Mouse (Mus musculus): ENCODE results near the gene Bcl7a. TPM values are rescaled to one million over a fixed set of nuclear protein-coding genes. Genes with fewer than 3 reads are reported as not detected.

Gene Bcl7a
- polyA plus RNA-seq, 1 experiment from 2014 or later = 41.7 TPM

GRCm38 (mm10) chr5:123368869-123369488, 25.3 kb downstream of the Bcl7a start:
- Histone ChIP-seq H3K9me3 (no peaks in the 10 kb centered on the region), H3K27me3 (replicated peaks; ENCODE audit: low read depth, poor library complexity, severe bottlenecking) (no peaks in the 10 kb centered on the region), H3K4me1 (no peaks in the 10 kb centered on the region), H3K4me3 (no peak overlapping the region), H3K27ac (replicated peaks) (no peak overlapping the region), H3K36me3 (replicated peaks) (peaks cover 99% of the 10 kb centered on the region)
- peak; percentile 64 for DNase-seq (ENCODE audit: low spot score)
- 78% methylated on average over 13 of the region's 13 CpGs for WGBS

GRCm38 (mm10) chr5:123370049-123370448, 26.4 kb downstream of the Bcl7a start:
- WGBS = 90% methylated on average over 5 of the region's 5 CpGs
- no peaks in the 10 kb centered on the region for H3K9me3 ChIP-seq
- no peak overlapping the region for H3K27ac ChIP-seq (replicated peaks)
- peaks cover 99% of the 10 kb centered on the region for H3K36me3 ChIP-seq (replicated peaks)
- no peaks in the 10 kb centered on the region for H3K27me3 ChIP-seq (replicated peaks; ENCODE audit: low read depth, poor library complexity, severe bottlenecking)
- no peak for DNase-seq (ENCODE audit: low spot score)
- H3K4me3 ChIP-seq = no peak overlapping the region
- H3K4me1 ChIP-seq = no peaks in the 10 kb centered on the region

GRCm38 (mm10) chr5:123375262-123375661, 31.6 kb downstream of the Bcl7a start:
- 92% methylated on average over 10 of the region's 10 CpGs for WGBS
- H3K27me3 ChIP-seq (replicated peaks; ENCODE audit: low read depth, poor library complexity, severe bottlenecking) = no peaks in the 10 kb centered on the region

GRCm38 (mm10) chr5:123375793-123376452, 32.3 kb downstream of the Bcl7a start:
- H3K27ac ChIP-seq (replicated peaks) = no peak overlapping the region
- H3K4me1 ChIP-seq = peaks cover 25% of the 10 kb centered on the region
- H3K36me3 ChIP-seq (replicated peaks) = peaks cover 58% of the 10 kb centered on the region
- H3K4me3 ChIP-seq = no peak overlapping the region
- no peak for DNase-seq (ENCODE audit: low spot score)
- WGBS = 92% methylated on average over 6 of the region's 6 CpGs
- H3K9me3 ChIP-seq = no peaks in the 10 kb centered on the region
- no peaks in the 10 kb centered on the region for H3K27me3 ChIP-seq (replicated peaks; ENCODE audit: low read depth, poor library complexity, severe bottlenecking)

More at GRCm38 (mm10) chr5:123375262-123375661, 31.6 kb downstream of the Bcl7a start:
- DNase-seq (ENCODE audit: low spot score) = no peak
- peaks cover 25% of the 10 kb centered on the region for H3K4me1 ChIP-seq
- H3K4me3 ChIP-seq = no peak overlapping the region
- no peak overlapping the region for H3K27ac ChIP-seq (replicated peaks)
- no peaks in the 10 kb centered on the region for H3K9me3 ChIP-seq
- H3K36me3 ChIP-seq (replicated peaks) = peaks cover 64% of the 10 kb centered on the region

- Histone ChIP-seq H3K4me1 (peaks cover 28% of the 10 kb centered on the region), H3K27me3 (replicated peaks; ENCODE audit: low read depth, poor library complexity, severe bottlenecking) (no peaks in the 10 kb centered on the region), H3K36me3 (replicated peaks) (peaks cover 51% of the 10 kb centered on the region), H3K4me3 (no peak overlapping the region), H3K27ac (replicated peaks) (no peak overlapping the region), H3K9me3 (no peaks in the 10 kb centered on the region)
- 71% methylated on average over 10 of the region's 10 CpGs for WGBS
- no peak for DNase-seq (ENCODE audit: low spot score)
Observed at GRCm38 (mm10) chr5:123376569-123376968, 32.9 kb downstream of the Bcl7a start.

GRCm38 (mm10) chr5:123377120-123377955, 33.7 kb downstream of the Bcl7a start:
- Histone ChIP-seq H3K27ac (replicated peaks) (no peak overlapping the region), H3K4me3 (no peak overlapping the region), H3K27me3 (replicated peaks; ENCODE audit: low read depth, poor library complexity, severe bottlenecking) (0 out of 2 replicates have a peak, but pooled peaks cover 5% of the 10 kb centered on the region), H3K36me3 (replicated peaks) (peaks cover 44% of the 10 kb centered on the region), H3K4me1 (peaks cover 36% of the 10 kb centered on the region), H3K9me3 (no peaks in the 10 kb centered on the region)
- WGBS = 72% methylated on average over 15 of the region's 15 CpGs
- DNase-seq (ENCODE audit: low spot score) = peak; percentile 76

GRCm38 (mm10) chr5:123378712-123379111, 35.1 kb downstream of the Bcl7a start:
- WGBS = 58% methylated on average over 9 of the region's 9 CpGs
- Histone ChIP-seq H3K36me3 (replicated peaks) (peaks cover 30% of the 10 kb centered on the region), H3K9me3 (no peaks in the 10 kb centered on the region), H3K27me3 (replicated peaks; ENCODE audit: low read depth, poor library complexity, severe bottlenecking) (0 out of 2 replicates have a peak, but pooled peaks cover 7% of the 10 kb centered on the region), H3K4me1 (peaks cover 37% of the 10 kb centered on the region), H3K27ac (replicated peaks) (0 out of 2 replicates have a peak overlapping the region, but pooled peaks have one; percentile 19), H3K4me3 (no peak overlapping the region)
- DNase-seq (ENCODE audit: low spot score) = no peak

GRCm38 (mm10) chr5:123379504-123379931, 35.9 kb downstream of the Bcl7a start:
- peaks cover 22% of the 10 kb centered on the region for H3K36me3 ChIP-seq (replicated peaks)
- DNase-seq (ENCODE audit: low spot score) = no peak
- no peak overlapping the region for H3K27ac ChIP-seq (replicated peaks)
- 33% methylated on average over 5 of the region's 5 CpGs for WGBS
- H3K9me3 ChIP-seq = no peaks in the 10 kb centered on the region
- 0 out of 2 replicates have a peak, but pooled peaks cover 7% of the 10 kb centered on the region for H3K27me3 ChIP-seq (replicated peaks; ENCODE audit: low read depth, poor library complexity, severe bottlenecking)
- H3K4me3 ChIP-seq = no peak overlapping the region
- peaks cover 37% of the 10 kb centered on the region for H3K4me1 ChIP-seq

GRCm38 (mm10) chr5:123381968-123382367, 38.3 kb downstream of the Bcl7a start:
- peak; percentile 59 for DNase-seq (ENCODE audit: low spot score)
- H3K4me3 ChIP-seq = peak overlapping the region; percentile 23; the same call in 1 of the 2 replicates
- WGBS = 28% methylated on average over 20 of the region's 20 CpGs
- H3K9me3 ChIP-seq = no peaks in the 10 kb centered on the region
- peaks cover 37% of the 10 kb centered on the region for H3K4me1 ChIP-seq
- no peaks in the 10 kb centered on the region for H3K36me3 ChIP-seq (replicated peaks)
- H3K27me3 ChIP-seq (replicated peaks; ENCODE audit: low read depth, poor library complexity, severe bottlenecking) = 0 out of 2 replicates have a peak, but pooled peaks cover 7% of the 10 kb centered on the region
- H3K27ac ChIP-seq (replicated peaks) = no peak overlapping the region

- WGBS = 86% methylated on average over 8 of the region's 8 CpGs
- no peak overlapping the region for H3K4me3 ChIP-seq
- 0 out of 2 replicates have a peak, but pooled peaks cover 7% of the 10 kb centered on the region for H3K27me3 ChIP-seq (replicated peaks; ENCODE audit: low read depth, poor library complexity, severe bottlenecking)
- no peak overlapping the region for H3K27ac ChIP-seq (replicated peaks)
- peaks cover 34% of the 10 kb centered on the region for H3K4me1 ChIP-seq
- no peaks in the 10 kb centered on the region for H3K36me3 ChIP-seq (replicated peaks)
- no peaks in the 10 kb centered on the region for H3K9me3 ChIP-seq
- no peak for DNase-seq (ENCODE audit: low spot score)
Observed at GRCm38 (mm10) chr5:123382686-123383085, 39.1 kb downstream of the Bcl7a start.

- peaks cover 26% of the 10 kb centered on the region for H3K4me1 ChIP-seq
- H3K9me3 ChIP-seq = no peaks in the 10 kb centered on the region
- DNase-seq (ENCODE audit: low spot score) = no peak
- H3K4me3 ChIP-seq = no peak overlapping the region
- 29% methylated on average over 3 of the region's 3 CpGs for WGBS
- H3K27me3 ChIP-seq (replicated peaks; ENCODE audit: low read depth, poor library complexity, severe bottlenecking) = no peaks in the 10 kb centered on the region
- H3K36me3 ChIP-seq (replicated peaks) = no peaks in the 10 kb centered on the region
- no peak overlapping the region for H3K27ac ChIP-seq (replicated peaks)
Observed at GRCm38 (mm10) chr5:123388452-123388851, 44.8 kb downstream of the Bcl7a start.

All from embryonic facial prominence, embryonic 10.5 days (tissue).